Mouse (Mus musculus): ENCODE results near the gene Vstm2b. TPM values are rescaled to one million over a fixed set of nuclear protein-coding genes. Genes with fewer than 3 reads are reported as not detected.

Vstm2b gene
- total RNA-seq, 2 experiments from 2014 or later, result 0.57 to 0.97 TPM

Other genes with a start within 250 kb of the Vstm2b start
- not detected for gene 4930433I11Rik, start 89.2 kb downstream of the Vstm2b start, total RNA-seq (2021)
- not detected for gene Gm4884, start 134.4 kb downstream of the Vstm2b start, total RNA-seq (2021)